Mouse (Mus musculus): ENCODE results near the gene Ect2.

Gene Ect2

GRCm38 (mm10) chr3:27158910-27159309, 5.2 kb upstream of the Ect2 start:
- no peak for DNase-seq (ENCODE audit: inconsistent age in 2 of 2, low spot score in 1 of 2)

GRCm38 (mm10) chr3:27156594-27156949, 2.9 kb upstream of the Ect2 start:
- no peak for DNase-seq (ENCODE audit: inconsistent age in 2 of 2, low spot score in 1 of 2)

GRCm38 (mm10) chr3:27155856-27156593, 2.3 kb upstream of the Ect2 start:
- DNase-seq (ENCODE audit: inconsistent age in 2 of 2, low spot score in 1 of 2) = peak in 1 of 2 experiments; percentile 82

- peak; percentile 17 to 59 for DNase-seq (ENCODE audit: inconsistent age in 2 of 2, low spot score in 1 of 2)
Measured at GRCm38 (mm10) chr3:27155051-27155855, 1.6 kb upstream of the Ect2 start.

GRCm38 (mm10) chr3:27154280-27154679, 602 bp upstream of the Ect2 start:
- DNase-seq (ENCODE audit: inconsistent age in 2 of 2, low spot score in 1 of 2) = no peak

- no peak for DNase-seq (ENCODE audit: inconsistent age in 2 of 2, low spot score in 1 of 2)
Measured at GRCm38 (mm10) chr3:27153191-27153671, 447 bp downstream of the Ect2 start.

GRCm38 (mm10) chr3:27145733-27146132, 7.9 kb downstream of the Ect2 start:
- peak in 1 of 2 experiments; percentile 53 for DNase-seq (ENCODE audit: inconsistent age in 2 of 2, low spot score in 1 of 2)

GRCm38 (mm10) chr3:27143570-27143969, 10.1 kb downstream of the Ect2 start:
- DNase-seq (ENCODE audit: inconsistent age in 2 of 2, low spot score in 1 of 2) = no peak

GRCm38 (mm10) chr3:27140101-27140500, 13.6 kb downstream of the Ect2 start:
- no peak for DNase-seq (ENCODE audit: inconsistent age in 2 of 2, low spot score in 1 of 2)

GRCm38 (mm10) chr3:27121864-27122450, 31.7 kb downstream of the Ect2 start:
- no peak for DNase-seq (ENCODE audit: inconsistent age in 2 of 2, low spot score in 1 of 2)

- no peak for DNase-seq (ENCODE audit: inconsistent age in 2 of 2, low spot score in 1 of 2)
Measured at GRCm38 (mm10) chr3:27120932-27121331, 32.7 kb downstream of the Ect2 start.

GRCm38 (mm10) chr3:27118227-27118626, 35.5 kb downstream of the Ect2 start:
- peak; percentile 29 to 71 for DNase-seq (ENCODE audit: inconsistent age in 2 of 2, low spot score in 1 of 2)

GRCm38 (mm10) chr3:27110860-27111259, 42.8 kb downstream of the Ect2 start:
- DNase-seq (ENCODE audit: inconsistent age in 2 of 2, low spot score in 1 of 2) = no peak

GRCm38 (mm10) chr3:27109109-27109508, 44.6 kb downstream of the Ect2 start:
- DNase-seq (ENCODE audit: inconsistent age in 2 of 2, low spot score in 1 of 2) = no peak

- no peak for DNase-seq (ENCODE audit: inconsistent age in 2 of 2, low spot score in 1 of 2)
Measured at GRCm38 (mm10) chr3:27107142-27107541, 46.5 kb downstream of the Ect2 start.

GRCm38 (mm10) chr3:27102965-27103364, 50.7 kb downstream of the Ect2 start:
- no peak for DNase-seq (ENCODE audit: inconsistent age in 2 of 2, low spot score in 1 of 2)

- no peak for DNase-seq (ENCODE audit: inconsistent age in 2 of 2, low spot score in 1 of 2)
Measured at GRCm38 (mm10) chr3:27098633-27099032, 55.0 kb downstream of the Ect2 start.

- DNase-seq (ENCODE audit: inconsistent age in 2 of 2, low spot score in 1 of 2) = no peak
Measured at GRCm38 (mm10) chr3:27086221-27086620, 67.5 kb downstream of the Ect2 start.

- DNase-seq (ENCODE audit: inconsistent age in 2 of 2, low spot score in 1 of 2) = no peak
Measured at GRCm38 (mm10) chr3:27081229-27082060, 72.2 kb downstream of the Ect2 start.

- no peak for DNase-seq (ENCODE audit: inconsistent age in 2 of 2, low spot score in 1 of 2)
Measured at GRCm38 (mm10) chr3:27080061-27080770, 73.5 kb downstream of the Ect2 start.

Data from adrenal gland, adult (tissue).